Comparison of ENCODE assay signal across 26 mouse cellular contexts in genomic region chr9:96811996-96812395, GRCm38 (mm10). TPM values are rescaled to one million over a fixed set of nuclear protein-coding genes. Genes with fewer than 3 reads are reported as not detected.
DNase-seq lines count a peak whose midpoint lies in the region; ATAC-seq and TF ChIP-seq lines count a peak whose summit lies in the region.
"Had no signal": no experiment of that assay in that cellular context is flagged by ENCODE, and none has a peak within 500 bp of the region (broad histone marks: within the 10 kb centered on the region; RNA-seq: fewer than 3 reads in every experiment).

No protein-coding gene starts in this region.

- no peaks in the 10 kb centered on the region for H3K36me3 ChIP-seq in forebrain, embryonic 12.5 days (replicated peaks)
- H3K36me3 ChIP-seq in forebrain, embryonic 16.5 days (ENCODE audit: control insufficient read depth, insufficient read depth), result no peaks in the 10 kb centered on the region
- H3K36me3 ChIP-seq in forebrain, embryonic 14.5 days (ENCODE audit: control insufficient read depth, insufficient read depth, low read length), result no peaks in the 10 kb centered on the region
- H3K36me3 ChIP-seq in forebrain, embryonic 11.5 days (ENCODE audit: control insufficient read depth, insufficient read depth, low read length), result no peaks in the 10 kb centered on the region
- H3K36me3 ChIP-seq: embryonic facial prominence, embryonic 13.5 days; embryonic facial prominence, embryonic 15.5 days; G1E had no signal

- no peak for ATAC-seq in forebrain, embryonic 12.5 days (ENCODE audit: low FRiP score)
- ATAC-seq in forebrain, embryonic 16.5 days, result no peak
- ATAC-seq in forebrain, embryonic 14.5 days, result no peak
- ATAC-seq in forebrain, embryonic 11.5 days (replicated peaks; ENCODE audit: low FRiP score), result no peak
- ATAC-seq: activated CD4-positive, CD25-positive, alpha-beta regulatory T cell, adult 4 months; CD4-positive, CD25-positive, alpha-beta regulatory T cell, adult 4 months; Patski had no signal

- 22% methylated on average over 4 of the region's 4 CpGs for WGBS in forebrain, embryonic 12.5 days
- WGBS in forebrain, embryonic 16.5 days, result 5% methylated on average over 4 of the region's 4 CpGs
- WGBS in forebrain, embryonic 14.5 days, result 5% methylated on average over 4 of the region's 4 CpGs
- WGBS in forebrain, embryonic 11.5 days, result 37% methylated on average over 4 of the region's 4 CpGs

- H3K27ac ChIP-seq in forebrain, embryonic 12.5 days, result 0 out of 2 replicates have a peak overlapping the region, but pooled peaks have one; percentile 25
- H3K27ac ChIP-seq in forebrain, embryonic 16.5 days (ENCODE audit: low read length), result no peak overlapping the region
- H3K27ac ChIP-seq in forebrain, embryonic 14.5 days (ENCODE audit: low read depth, low read length), result no peak overlapping the region
- H3K27ac ChIP-seq in forebrain, embryonic 11.5 days (ENCODE audit: low read depth, low read length), result no peak overlapping the region
- H3K27ac ChIP-seq: embryonic facial prominence, embryonic 13.5 days; embryonic facial prominence, embryonic 15.5 days had no signal

- DNase-seq in forebrain, embryonic 14.5 days (ENCODE audit: low spot score), result peak; percentile 35
- DNase-seq in forebrain, embryonic 11.5 days (ENCODE audit: low spot score), result no peak
- peak; percentile 10 for DNase-seq in heart, adult 11 months
- no peak for DNase-seq in heart, postnatal 14 days
- DNase-seq in brain, embryonic 14.5 days (ENCODE audit: low read depth), result peak; percentile 51
- DNase-seq: adrenal gland, adult 8-10 months; adrenal gland, postnatal 14 days; adrenal gland, postnatal 36 days; B cell, adult 2 months; cerebellum, adult 11 months; cerebellum, adult 18-20 months; cerebellum, adult 8-10 months; cerebellum, adult 9-11 months; cerebellum, postnatal 14 days; cerebellum, postnatal 36 days; embryo, embryonic 11 days had no signal

- 0 out of 2 replicates have a peak, but pooled peaks cover 3% of the 10 kb centered on the region for H3K9me3 ChIP-seq in forebrain, embryonic 12.5 days
- H3K9me3 ChIP-seq in forebrain, embryonic 16.5 days (ENCODE audit: control insufficient read depth, low read length), result no peaks in the 10 kb centered on the region
- no peaks in the 10 kb centered on the region for H3K9me3 ChIP-seq in forebrain, embryonic 14.5 days (replicated peaks; ENCODE audit: control insufficient read depth, low read length)
- no peaks in the 10 kb centered on the region for H3K9me3 ChIP-seq in forebrain, embryonic 11.5 days (ENCODE audit: control insufficient read depth, low read length)
- H3K9me3 ChIP-seq: embryonic facial prominence, embryonic 13.5 days; embryonic facial prominence, embryonic 15.5 days; G1E had no signal

- H3K27me3 ChIP-seq in forebrain, embryonic 12.5 days, result no peaks in the 10 kb centered on the region
- no peaks in the 10 kb centered on the region for H3K27me3 ChIP-seq in forebrain, embryonic 16.5 days (replicated peaks; ENCODE audit: control insufficient read depth, insufficient read depth, low read length)
- no peaks in the 10 kb centered on the region for H3K27me3 ChIP-seq in forebrain, embryonic 14.5 days (replicated peaks; ENCODE audit: control insufficient read depth, insufficient read depth, low read length)
- no peaks in the 10 kb centered on the region for H3K27me3 ChIP-seq in forebrain, embryonic 11.5 days (ENCODE audit: control insufficient read depth, insufficient read depth, low read length)
- H3K27me3 ChIP-seq: CH12.LX; embryonic facial prominence, embryonic 13.5 days; embryonic facial prominence, embryonic 15.5 days; Patski had no signal

- intact Hi-C loops in heart, postnatal 14 days (cut with DNase I), result no loop called here

- TF ChIP-seq POLR2A in brain, embryonic 14.5 days (IDR thresholded peaks at IDR 0.05; ENCODE audit: borderline replicate concordance, extremely low read depth, insufficient read depth, insufficient read length, poor library complexity, severe bottlenecking), result no peak

- no peak overlapping the region for H3K9ac ChIP-seq in forebrain, embryonic 12.5 days
- no peak overlapping the region for H3K9ac ChIP-seq in forebrain, embryonic 16.5 days (replicated peaks; ENCODE audit: low read depth, low read length)
- H3K9ac ChIP-seq in forebrain, embryonic 14.5 days (ENCODE audit: low read length), result no peak overlapping the region
- H3K9ac ChIP-seq in forebrain, embryonic 11.5 days (ENCODE audit: low read length), result no peak overlapping the region
- H3K9ac ChIP-seq: embryonic facial prominence, embryonic 13.5 days; embryonic facial prominence, embryonic 15.5 days had no signal

- no peak for TF ChIP-seq CTCF in brain, embryonic 14.5 days (IDR thresholded peaks at IDR 0.05; ENCODE audit: borderline replicate concordance, extremely low read depth, insufficient read depth, insufficient read length)

- H3K4me2 ChIP-seq in forebrain, embryonic 12.5 days, result no peak overlapping the region
- no peak overlapping the region for H3K4me2 ChIP-seq in forebrain, embryonic 16.5 days (ENCODE audit: low read length)
- no peak overlapping the region for H3K4me2 ChIP-seq in forebrain, embryonic 14.5 days (ENCODE audit: low read length)
- H3K4me2 ChIP-seq in forebrain, embryonic 11.5 days (ENCODE audit: low read depth, low read length, severe bottlenecking), result no peak overlapping the region
- H3K4me2 ChIP-seq: embryonic facial prominence, embryonic 13.5 days; embryonic facial prominence, embryonic 15.5 days had no signal

- peaks cover 6% of the 10 kb centered on the region for H3K4me1 ChIP-seq in forebrain, embryonic 12.5 days
- H3K4me1 ChIP-seq in forebrain, embryonic 16.5 days (replicated peaks; ENCODE audit: control insufficient read depth, insufficient read depth, low read length), result no peaks in the 10 kb centered on the region
- no peaks in the 10 kb centered on the region for H3K4me1 ChIP-seq in forebrain, embryonic 14.5 days (ENCODE audit: control insufficient read depth, insufficient read depth, low read length)
- no peaks in the 10 kb centered on the region for H3K4me1 ChIP-seq in forebrain, embryonic 11.5 days (replicated peaks; ENCODE audit: control insufficient read depth, insufficient read depth, low read length)
- H3K4me1 ChIP-seq: embryonic facial prominence, embryonic 13.5 days; embryonic facial prominence, embryonic 15.5 days had no signal

- H3K4me3 ChIP-seq in forebrain, embryonic 12.5 days (replicated peaks), result no peak overlapping the region
- H3K4me3 ChIP-seq in forebrain, embryonic 16.5 days (replicated peaks; ENCODE audit: low read length), result no peak overlapping the region
- H3K4me3 ChIP-seq in forebrain, embryonic 14.5 days (ENCODE audit: low read depth, low read length), result no peak overlapping the region
- no peak overlapping the region for H3K4me3 ChIP-seq in forebrain, embryonic 11.5 days (ENCODE audit: low read depth, low read length)
- H3K4me3 ChIP-seq: embryonic facial prominence, embryonic 13.5 days; embryonic facial prominence, embryonic 15.5 days; erythroblast, embryonic 14.5 days had no signal

RNA-seq across cellular contexts. Expression of gene Zbtb38, which starts 59.4 kb away (rescaled TPM):
- polyA plus RNA-seq in forebrain, embryonic 12.5 days (2016; fragmentation: Nextera tagmentation; extraction: Ambion mirVana), result 14.7 and 15.7 TPM in 2 replicates
- 52.3 and 54.0 TPM in 2 replicates for polyA plus RNA-seq in forebrain, embryonic 16.5 days (2015; fragmentation: Nextera tagmentation; extraction: Ambion mirVana)
- polyA plus RNA-seq in forebrain, embryonic 14.5 days (2014; fragmentation: Nextera tagmentation; extraction: Ambion mirVana), result 36.7 and 50.1 TPM in 2 replicates
- 10.5 and 11.1 TPM in 2 replicates for polyA plus RNA-seq in forebrain, embryonic 11.5 days (2014; fragmentation: Nextera tagmentation; extraction: Ambion mirVana)
- total RNA-seq in heart, postnatal 14 days (2021), result 10 to 100 TPM; 28.5 to 35.0 TPM
- 8.3 and 15.0 TPM in 2 replicates for polyA plus RNA-seq in brain, embryonic 14.5 days (2012; rRNA removed)

Comparison
In these comparisons a context has a peak if more than half of its experiments do, and no peak if none do; other contexts are left out.
1. DNase-seq: peak in forebrain, embryonic 14.5 days (single experiment), heart, adult 11 months (single experiment) and brain, embryonic 14.5 days (single experiment); none in forebrain, embryonic 11.5 days (single experiment) and heart, postnatal 14 days (0 of 2).